Mouse (Mus musculus) embryonic facial prominence, embryonic 11.5 days (tissue): ENCODE measurements around the gene Pbx2. TPM values are rescaled to one million over a fixed set of nuclear protein-coding genes. Genes with fewer than 3 reads are reported as not detected.

Source experiments
- ATAC-seq: fragments of 200-750 bp; cut with Nextera tagmentation; replicated peaks from 2 replicates; pipeline ENCODE4 v1.8.0; 2017; ENCODE audit warnings: low read depth; ENCODE audit not compliant: insufficient number of reproducible peaks, low FRiP score, low TSS enrichment
- DNase-seq: peaks from one replicate; pipeline ENCODE4 v3.0.0-alpha.2; 2015; ENCODE audit warnings: low spot score
- H3K27ac ChIP-seq: fragments of 300-500 bp; sonication (generic); replicated peaks from 2 replicates; pipeline ENCODE4 v1.5.1; 2014; ENCODE audit warnings: mild to moderate bottlenecking, low read depth, low read length, control low read depth
- H3K27me3 ChIP-seq: fragments of 300-500 bp; sonication (generic); 2 replicates; pipeline ENCODE4 v1.6.1; 2014; ENCODE audit warnings: mild to moderate bottlenecking, low read length, moderate library complexity, mixed read lengths; ENCODE audit not compliant: control insufficient read depth, insufficient read depth
- H3K36me3 ChIP-seq: fragments of 300-500 bp; sonication (generic); replicated peaks from 2 replicates; pipeline ENCODE4 v1.6.1; 2014; ENCODE audit warnings: low read depth, mild to moderate bottlenecking, low read length, moderate library complexity, mixed read lengths; ENCODE audit not compliant: control insufficient read depth, insufficient read depth
- H3K4me1 ChIP-seq: fragments of 300-500 bp; sonication (generic); 2 replicates; pipeline ENCODE4 v1.6.1; 2014; ENCODE audit warnings: low read length, mixed read lengths; ENCODE audit not compliant: control insufficient read depth, insufficient read depth
- H3K4me2 ChIP-seq: fragments of 300-500 bp; sonication (generic); 2 replicates; pipeline ENCODE4 v1.6.1; 2014; ENCODE audit warnings: low read depth, mild to moderate bottlenecking, control low read depth, low read length, moderate library complexity
- H3K4me3 ChIP-seq: fragments of 300-500 bp; sonication (generic); 2 replicates; pipeline ENCODE4 v1.5.1; 2014; ENCODE audit warnings: low read depth, low read length, control low read depth
- H3K9ac ChIP-seq: fragments of 300-500 bp; sonication (generic); replicated peaks from 2 replicates; pipeline ENCODE4 v1.6.1; 2014; ENCODE audit warnings: mild to moderate bottlenecking, control low read depth, low read length
- H3K9me3 ChIP-seq: fragments of 300-500 bp; sonication (generic); replicated peaks from 2 replicates; pipeline ENCODE4 v1.6.1; 2016; ENCODE audit warnings: mild to moderate bottlenecking, low read length, inconsistent platforms, mixed read lengths; ENCODE audit not compliant: control insufficient read depth
- WGBS: fragments of 180-500 bp; shearing (Covaris S2); extraction: QIAGEN DNeasy Blood & Tissue Kit; methylation state at CpG from one replicate; pipeline ENCODE4 v1.1.7; 2014; 5-methylcytosine and 5-hydroxymethylcytosine counted together
- polyA plus RNA-seq: library from polyadenylated mRNA; unstranded; fragments of >200 nt; fragmentation: Nextera tagmentation; extraction: Ambion mirVana; gene quantifications from 2 replicates; pipeline ENCODE4 v1.2.1, GENCODE M21; 2014

Pbx2 gene
- polyA plus RNA-seq, 1 experiment from 2014 or later = 21.2 TPM

DNA sequence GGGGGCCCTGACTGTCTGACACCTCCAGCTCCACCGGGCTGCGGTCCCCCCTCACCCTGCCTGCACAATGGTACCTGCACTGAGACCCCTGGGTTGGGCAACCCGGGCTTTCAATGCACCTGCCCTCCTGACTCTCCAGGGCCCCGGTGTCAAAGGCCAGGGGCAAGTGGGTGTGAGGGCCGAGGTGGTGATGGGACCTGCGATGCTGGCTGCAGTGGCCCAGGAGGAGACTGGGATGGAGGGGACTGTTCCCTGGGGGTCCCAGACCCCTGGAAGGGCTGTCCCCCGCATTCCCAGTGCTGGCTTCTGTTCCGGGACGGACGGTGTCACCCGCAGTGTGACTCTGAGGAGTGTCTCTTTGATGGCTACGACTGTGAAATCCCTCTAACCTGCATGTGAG is 8.5 kb upstream of the Pbx2 start:
- ATAC-seq = no peak
- peaks cover 4% of the 10 kb centered on the region for H3K4me1 ChIP-seq
- H3K27ac ChIP-seq = no peak overlapping the region
- WGBS = 84% methylated on average over 12 of the region's 12 CpGs
- H3K4me2 ChIP-seq = no peak overlapping the region; the same call in 1 of the 2 replicates
- no peak overlapping the region; the same call in 1 of the 2 replicates for H3K9ac ChIP-seq
- H3K4me3 ChIP-seq = no peak overlapping the region
- H3K9me3 ChIP-seq = no peaks in the 10 kb centered on the region
- H3K27me3 ChIP-seq = no peaks in the 10 kb centered on the region
- H3K36me3 ChIP-seq = no peaks in the 10 kb centered on the region
- DNase-seq = no peak

DNA sequence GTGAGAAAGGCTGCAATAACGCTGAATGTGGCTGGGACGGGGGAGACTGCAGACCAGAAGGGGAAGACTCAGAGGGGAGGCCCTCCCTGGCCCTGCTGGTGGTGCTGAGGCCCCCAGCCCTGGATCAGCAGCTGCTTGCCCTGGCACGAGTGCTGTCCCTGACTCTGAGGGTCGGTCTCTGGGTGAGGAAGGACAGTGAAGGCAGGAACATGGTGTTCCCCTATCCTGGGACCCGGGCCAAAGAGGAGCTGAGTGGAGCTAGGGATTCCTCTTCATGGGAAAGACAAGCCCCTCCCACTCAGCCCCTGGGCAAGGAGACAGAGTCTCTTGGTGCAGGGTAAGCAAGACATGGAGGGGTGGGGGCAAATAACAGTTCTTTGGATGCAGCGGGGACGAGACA is 7.7 kb upstream of the Pbx2 start:
- no peak overlapping the region for H3K4me3 ChIP-seq
- no peaks in the 10 kb centered on the region for H3K9me3 ChIP-seq
- no peak for ATAC-seq
- no peak overlapping the region for H3K4me2 ChIP-seq
- peaks cover 8% of the 10 kb centered on the region for H3K4me1 ChIP-seq
- no peak overlapping the region for H3K9ac ChIP-seq
- no peaks in the 10 kb centered on the region for H3K27me3 ChIP-seq
- no peaks in the 10 kb centered on the region for H3K36me3 ChIP-seq
- no peak for DNase-seq
- WGBS = 58% methylated on average over 7 of the region's 7 CpGs
- no peak overlapping the region for H3K27ac ChIP-seq

DNA sequence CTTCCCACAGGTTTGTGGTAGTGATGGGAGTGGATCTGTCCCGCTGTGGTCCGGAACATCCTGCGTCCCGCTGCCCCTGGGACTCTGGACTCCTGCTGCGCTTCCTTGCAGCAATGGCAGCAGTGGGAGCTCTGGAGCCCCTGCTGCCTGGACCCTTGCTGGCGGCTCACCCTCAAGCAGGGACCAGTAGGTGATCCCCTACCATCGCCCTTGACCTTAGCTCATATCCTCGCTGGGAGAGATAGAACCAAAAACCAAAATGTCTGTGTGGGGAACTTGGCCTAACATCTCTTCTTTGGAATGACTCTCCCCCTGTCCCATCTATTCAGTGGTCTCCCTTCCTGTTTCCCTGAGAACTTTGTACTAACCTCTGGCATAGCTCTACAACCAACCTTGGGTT is 7.2 kb upstream of the Pbx2 start:
- Histone ChIP-seq H3K9me3 (no peaks in the 10 kb centered on the region), H3K4me1 (peaks cover 8% of the 10 kb centered on the region), H3K4me3 (no peak overlapping the region), H3K9ac (no peak overlapping the region), H3K36me3 (no peaks in the 10 kb centered on the region), H3K27me3 (no peaks in the 10 kb centered on the region), H3K4me2 (no peak overlapping the region), H3K27ac (no peak overlapping the region)
- WGBS = 76% methylated on average over 8 of the region's 8 CpGs
- DNase-seq (no peak), ATAC-seq (no peak)

DNA sequence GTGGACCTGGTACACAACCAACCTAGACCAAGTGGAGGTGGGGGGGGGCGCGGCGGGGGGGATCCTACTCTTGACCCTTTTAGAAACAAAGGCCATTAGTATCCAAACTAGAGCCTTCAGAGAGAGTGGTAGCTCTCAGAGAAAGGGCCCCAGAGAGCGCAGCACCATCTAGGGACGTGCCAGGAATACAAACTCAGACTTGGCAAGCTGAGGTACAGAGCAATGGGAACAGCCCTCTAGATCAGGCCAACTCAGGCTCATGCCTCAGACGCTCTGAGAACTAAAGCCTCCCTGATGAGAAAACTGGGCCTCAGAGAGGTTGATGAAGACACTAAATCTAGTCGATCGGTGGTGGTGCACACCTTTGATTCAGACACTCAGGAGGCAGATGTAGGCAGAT is 5.9 kb upstream of the Pbx2 start:
- Histone ChIP-seq H3K4me1 (peaks cover 13% of the 10 kb centered on the region), H3K27me3 (no peaks in the 10 kb centered on the region), H3K27ac (no peak overlapping the region), H3K36me3 (no peaks in the 10 kb centered on the region), H3K4me2 (no peak overlapping the region), H3K9me3 (no peaks in the 10 kb centered on the region), H3K9ac (no peak overlapping the region), H3K4me3 (no peak overlapping the region)
- DNase-seq = no peak
- WGBS = 89% methylated on average over 8 of the region's 8 CpGs
- no peak for ATAC-seq

DNA sequence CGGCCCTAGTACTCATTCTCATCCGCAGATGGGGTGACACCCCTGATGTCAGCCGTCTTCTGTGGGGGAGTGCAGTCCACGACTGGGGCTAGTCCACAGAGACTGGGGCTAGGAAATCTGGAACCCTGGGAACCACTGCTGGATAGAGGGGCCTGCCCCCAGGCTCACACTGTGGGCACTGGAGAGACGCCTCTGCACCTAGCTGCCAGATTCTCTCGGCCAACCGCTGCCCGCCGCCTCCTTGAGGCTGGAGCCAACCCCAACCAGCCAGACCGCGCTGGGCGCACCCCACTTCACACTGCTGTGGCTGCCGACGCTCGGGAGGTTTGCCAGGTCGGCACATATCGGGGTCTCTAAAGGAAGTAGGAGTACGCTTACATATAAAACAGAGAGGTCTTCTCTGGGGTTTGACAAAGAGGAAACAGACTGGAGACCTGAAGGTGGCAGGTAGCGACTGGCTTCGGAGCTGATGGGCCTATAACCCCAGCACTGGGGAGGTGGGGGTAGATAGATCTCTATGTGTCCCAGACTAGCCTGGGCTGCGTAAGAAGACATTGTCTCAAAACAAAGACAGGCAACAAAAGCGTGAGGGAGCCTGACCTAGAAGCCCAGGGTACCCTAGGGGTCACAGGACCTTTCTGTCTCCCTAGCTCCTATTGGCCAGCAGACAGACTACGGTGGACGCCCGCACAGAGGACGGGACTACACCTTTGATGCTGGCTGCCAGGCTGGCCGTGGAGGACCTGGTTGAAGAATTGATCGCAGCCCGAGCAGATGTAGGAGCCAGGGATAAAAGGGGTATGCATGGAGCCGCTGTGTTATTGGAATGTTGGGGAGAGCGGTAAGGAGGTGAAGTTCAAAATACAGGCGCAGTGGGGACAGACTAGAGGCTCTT is 4.9 kb upstream of the Pbx2 start:
- Histone ChIP-seq H3K36me3 (no peaks in the 10 kb centered on the region), H3K27me3 (no peaks in the 10 kb centered on the region), H3K27ac (peak overlapping the region; percentile 95), H3K4me1 (peaks cover 22% of the 10 kb centered on the region), H3K4me2 (peak overlapping the region; percentile 91), H3K9ac (peak overlapping the region; percentile 86), H3K4me3 (peak overlapping the region; percentile 52), H3K9me3 (no peaks in the 10 kb centered on the region)
- DNase-seq (peak; percentile 24), ATAC-seq (0 out of 2 replicates have a peak, but pooled peaks have one; percentile 0)
- 27% methylated on average over 32 of the region's 32 CpGs for WGBS

DNA sequence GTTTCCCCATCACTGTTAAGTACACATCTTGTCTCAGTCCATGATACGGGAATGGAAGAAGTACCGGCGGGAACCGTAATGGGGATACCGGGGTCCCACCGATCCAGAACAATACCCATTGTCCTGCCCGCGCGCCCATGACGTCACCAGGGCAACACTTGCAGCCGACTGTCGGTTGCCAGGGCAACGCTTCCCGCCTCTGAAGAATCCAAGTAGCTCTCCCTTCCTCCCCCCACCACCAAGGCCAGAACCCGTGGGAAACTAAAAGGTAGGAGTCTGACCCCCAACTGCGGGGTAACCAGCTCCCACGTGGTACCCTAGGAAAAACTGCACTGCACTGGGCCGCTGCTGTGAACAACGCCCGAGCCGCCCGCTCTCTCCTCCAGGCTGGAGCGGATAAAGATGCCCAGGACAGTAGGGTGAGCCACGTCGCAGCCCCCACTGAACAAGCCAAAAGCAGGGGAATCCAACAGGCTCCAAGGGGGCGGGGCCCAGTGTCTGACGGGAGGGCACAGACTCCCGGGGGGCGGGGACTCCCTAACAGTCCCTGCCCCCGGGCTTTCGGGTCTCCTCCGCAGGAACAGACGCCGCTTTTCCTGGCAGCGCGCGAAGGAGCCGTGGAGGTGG is 4.2 kb upstream of the Pbx2 start:
- Histone ChIP-seq H3K4me2 (peak overlapping the region; percentile 91), H3K36me3 (no peaks in the 10 kb centered on the region), H3K9me3 (no peaks in the 10 kb centered on the region), H3K27me3 (no peaks in the 10 kb centered on the region), H3K4me1 (peaks cover 25% of the 10 kb centered on the region), H3K4me3 (peak overlapping the region; percentile 52), H3K9ac (peak overlapping the region; percentile 86), H3K27ac (peak overlapping the region; percentile 95)
- peak; percentile 74 for ATAC-seq
- under 1% methylated on average over 37 of the region's 38 CpGs for WGBS
- peak; percentile 95 for DNase-seq

DNA sequence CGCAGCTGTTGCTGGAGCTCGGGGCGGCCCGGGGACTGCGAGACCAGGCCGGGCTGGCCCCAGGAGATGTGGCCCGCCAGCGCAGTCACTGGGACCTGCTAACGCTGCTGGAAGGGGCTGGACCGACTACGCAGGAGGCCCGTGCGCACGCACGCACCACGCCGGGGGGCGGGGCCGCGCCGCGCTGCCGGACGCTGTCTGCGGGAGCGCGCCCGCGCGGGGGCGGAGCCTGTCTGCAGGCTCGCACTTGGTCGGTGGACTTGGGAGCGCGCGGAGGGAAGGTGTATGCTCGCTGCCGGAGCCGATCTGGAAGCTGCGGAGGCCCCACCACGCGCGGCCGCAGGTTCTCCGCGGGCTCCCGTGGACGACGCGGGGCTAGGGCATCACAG is 3.6 kb upstream of the Pbx2 start:
- H3K4me1 ChIP-seq = peaks cover 25% of the 10 kb centered on the region
- peak overlapping the region; percentile 95 for H3K27ac ChIP-seq
- no peaks in the 10 kb centered on the region for H3K36me3 ChIP-seq
- WGBS = under 1% methylated on average over 50 of the region's 50 CpGs
- no peaks in the 10 kb centered on the region for H3K9me3 ChIP-seq
- peak; percentile 96 for DNase-seq
- no peaks in the 10 kb centered on the region for H3K27me3 ChIP-seq
- peak overlapping the region; percentile 86 for H3K9ac ChIP-seq
- H3K4me2 ChIP-seq = peak overlapping the region; percentile 91
- peak overlapping the region; percentile 52 for H3K4me3 ChIP-seq
- ATAC-seq = peak; percentile 81

DNA sequence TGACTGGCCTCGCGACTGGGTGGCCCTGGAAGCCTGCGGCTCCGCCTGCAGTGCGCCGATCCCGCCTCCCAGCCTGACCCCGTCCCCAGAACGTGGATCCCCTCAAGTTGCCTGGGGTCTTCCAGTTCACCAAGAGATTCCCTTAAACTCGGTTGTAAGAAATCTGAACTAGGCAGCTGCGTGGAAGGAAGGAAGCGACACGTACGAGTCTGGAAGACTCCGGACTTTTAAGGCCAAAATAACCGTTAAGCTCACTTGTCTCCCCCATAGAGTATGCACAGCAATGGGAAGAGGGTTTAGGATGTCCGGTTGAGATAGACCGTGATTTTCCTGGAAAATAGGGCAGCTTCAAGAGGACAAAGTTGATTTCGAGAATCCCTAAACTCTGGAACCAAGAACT is 3.3 kb upstream of the Pbx2 start:
- Histone ChIP-seq H3K4me3 (peak overlapping the region; percentile 52), H3K9me3 (no peaks in the 10 kb centered on the region), H3K4me2 (peak overlapping the region; percentile 91), H3K9ac (peak overlapping the region; percentile 86), H3K27ac (peak overlapping the region; percentile 95), H3K36me3 (no peaks in the 10 kb centered on the region), H3K4me1 (peaks cover 25% of the 10 kb centered on the region), H3K27me3 (no peaks in the 10 kb centered on the region)
- ATAC-seq (no peak), DNase-seq (no peak)
- 6% methylated on average over 19 of the region's 19 CpGs for WGBS
